Mouse (Mus musculus) liver, adult 2 months (tissue): Measurements from ENCODE around the gene Lmtk3.

Source experiments
- CTCF ChIP-seq: fragments of 200-500 bp; IDR thresholded peaks from 2 replicates; pipeline ENCODE4 v1.5.1; 2011; ENCODE audit warnings: low read depth, low read length, control low read depth
- POLR2A ChIP-seq: fragments of 200-500 bp; IDR thresholded peaks from 2 replicates; pipeline ENCODE4 v1.6.1; 2011; ENCODE audit warnings: low read length, control low read depth; ENCODE audit not compliant: insufficient read depth; ENCODE audit errors: extremely low read depth

GRCm38 (mm10) chr7:45796950-45797349, 13.4 kb downstream of the Lmtk3 start:
- no peak for TF ChIP-seq CTCF
- TF ChIP-seq POLR2A, result no peak
